Mouse (Mus musculus) bone marrow, adult 2 months (tissue): Measurements from ENCODE around the gene Pgf. TPM values are rescaled to one million over a fixed set of nuclear protein-coding genes. Genes with fewer than 3 reads are reported as not detected.
"Not testable (repeated sequence)": the region's sequence is repeated elsewhere in the genome, so short reads cannot be mapped to it uniquely, and the experiment has no call there.

ENCODE experiments used
- H3K27ac ChIP-seq: fragments of 200-500 bp; 2 replicates; pipeline ENCODE4 v1.5.1; 2012; ENCODE audit warnings: low read depth, mild to moderate bottlenecking, control low read depth, inconsistent platforms, low read length; ENCODE audit not compliant: control insufficient read depth, poor library complexity, insufficient read depth
- H3K4me1 ChIP-seq: fragments of 200-500 bp; 2 replicates; pipeline ENCODE4 v1.6.1; 2011; ENCODE audit warnings: low read length; ENCODE audit not compliant: control insufficient read depth, insufficient read depth
- H3K4me3 ChIP-seq: fragments of 200-500 bp; replicated peaks from 2 replicates; pipeline ENCODE3; 2011; ENCODE audit warnings: mild to moderate bottlenecking, low read depth, low read length, control low read depth; ENCODE audit not compliant: control insufficient read depth
- CTCF ChIP-seq: fragments of 200-500 bp; IDR thresholded peaks from 2 replicates; pipeline ENCODE4 v1.5.1; 2011; ENCODE audit warnings: low read length, control low read depth; ENCODE audit not compliant: control insufficient read depth, insufficient read depth
- POLR2A ChIP-seq: fragments of 200-500 bp; IDR thresholded peaks from 2 replicates; pipeline ENCODE4 v1.6.1; 2011; ENCODE audit warnings: low read depth, mild to moderate bottlenecking, control low read depth, low read length, borderline replicate concordance; ENCODE audit not compliant: control insufficient read depth
- WGBS: fragments of 180-500 bp; shearing (Covaris S2); methylation state at CpG from one replicate; pipeline ENCODE4 v1.1.7; 2018; 5-methylcytosine and 5-hydroxymethylcytosine counted together
- polyA plus RNA-seq: library from polyadenylated mRNA; stranded (reverse); fragments of >200 nt; gene quantifications from 2 replicates; pipeline ENCODE4 v1.2.4, GENCODE M21; 2011; ENCODE audit warnings: low replicate concordance; ENCODE audit not compliant: missing spikeins, insufficient read depth, insufficient read length

Pgf gene
- polyA plus RNA-seq, 1 experiment = not detected

DNA sequence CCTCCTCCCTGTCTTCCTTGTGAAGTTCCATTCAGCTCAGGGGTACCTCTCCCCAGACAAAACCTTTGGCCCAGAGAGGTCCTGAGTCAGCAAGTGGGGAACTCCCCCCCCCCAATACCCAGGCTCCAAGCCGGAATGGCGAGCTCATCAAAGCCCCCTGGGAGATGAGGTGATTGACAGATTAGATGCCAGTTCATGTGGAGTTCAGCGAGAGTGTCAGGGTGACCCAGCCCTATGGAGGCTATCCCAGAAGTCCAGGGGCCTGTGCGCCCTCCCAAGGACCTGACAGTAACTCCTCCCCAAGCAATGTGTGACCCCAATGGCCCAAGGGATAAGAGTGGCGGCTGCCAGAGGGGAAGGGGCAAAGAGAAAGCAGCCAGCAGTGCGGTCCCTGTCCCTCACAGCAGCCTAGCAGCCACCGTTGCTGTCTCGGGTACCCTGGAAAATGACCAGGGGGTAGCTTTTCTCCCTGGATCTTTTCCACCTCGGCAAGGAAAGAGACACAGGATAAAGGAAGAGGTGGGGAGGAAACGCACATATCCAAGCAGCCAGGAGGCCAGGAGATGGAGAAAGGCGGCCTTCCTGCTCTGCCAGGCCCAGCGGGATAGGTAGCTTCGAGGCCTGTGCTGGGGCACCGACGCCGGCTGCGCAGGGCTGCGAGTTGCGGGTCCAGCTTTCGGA is 27.1 kb downstream of the Pgf start:
- 43% methylated on average over 20 of the region's 20 CpGs for whole genome bisulfite sequencing
- Histone ChIP-seq H3K4me1 (peaks cover 5% of the 10 kb centered on the region), H3K4me3 (no peak overlapping the region), H3K27ac (peak overlapping the region; percentile 15; the same call in 1 of the 2 replicates)
- TF ChIP-seq POLR2A (no peak), CTCF (no peak)

DNA sequence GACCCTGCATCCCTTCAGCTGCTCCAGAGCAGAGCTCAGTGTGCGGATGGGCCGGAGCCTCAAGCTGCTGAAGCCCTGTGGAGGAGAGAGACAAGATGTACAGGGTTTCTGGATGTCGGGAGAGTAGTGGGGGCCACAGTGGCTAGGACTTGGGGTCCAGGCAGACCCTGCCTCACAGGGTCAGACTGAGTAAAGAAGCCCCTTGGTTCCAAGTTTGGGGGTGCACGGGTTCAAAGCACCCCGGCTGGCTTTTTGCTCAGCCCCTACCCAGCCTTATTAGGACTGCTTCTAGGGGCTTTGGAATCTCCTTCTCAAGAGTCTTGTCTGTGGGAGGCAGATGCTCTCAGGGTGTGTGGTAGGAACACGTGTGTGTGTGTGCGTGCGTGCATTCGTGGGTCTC is 30.7 kb downstream of the Pgf start:
- H3K27ac ChIP-seq = no peak overlapping the region
- TF ChIP-seq POLR2A (no peak), CTCF (no peak)
- WGBS = 80% methylated on average over 9 of the region's 9 CpGs
- peaks cover 3% of the 10 kb centered on the region for H3K4me1 ChIP-seq
- no peak overlapping the region for H3K4me3 ChIP-seq

DNA sequence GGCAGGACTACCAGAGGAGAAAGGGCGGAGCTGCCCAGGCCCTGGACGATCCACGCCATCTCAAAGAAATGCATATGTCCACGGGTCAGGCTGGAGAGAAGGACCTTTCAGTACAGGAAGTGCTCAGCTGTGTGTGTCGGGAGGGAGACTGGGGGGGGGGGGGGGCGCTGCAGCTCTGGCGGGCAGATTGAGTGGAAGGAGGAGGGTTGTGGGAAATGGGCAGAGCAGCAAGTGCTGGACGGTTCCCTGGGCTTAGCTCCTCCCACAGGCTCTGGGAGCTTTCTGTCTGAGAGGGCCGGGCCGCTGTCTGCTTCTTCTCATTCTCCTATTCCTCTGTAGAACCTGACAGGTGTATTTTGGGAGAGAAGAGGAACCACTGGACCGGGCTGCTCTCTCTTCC is 31.2 kb downstream of the Pgf start:
- Histone ChIP-seq H3K4me1 (peaks cover 2% of the 10 kb centered on the region), H3K4me3 (no peak overlapping the region), H3K27ac (no peak overlapping the region)
- TF ChIP-seq CTCF (no peak), POLR2A (no peak)
- 23% methylated on average over 10 of the region's 11 CpGs for WGBS

DNA sequence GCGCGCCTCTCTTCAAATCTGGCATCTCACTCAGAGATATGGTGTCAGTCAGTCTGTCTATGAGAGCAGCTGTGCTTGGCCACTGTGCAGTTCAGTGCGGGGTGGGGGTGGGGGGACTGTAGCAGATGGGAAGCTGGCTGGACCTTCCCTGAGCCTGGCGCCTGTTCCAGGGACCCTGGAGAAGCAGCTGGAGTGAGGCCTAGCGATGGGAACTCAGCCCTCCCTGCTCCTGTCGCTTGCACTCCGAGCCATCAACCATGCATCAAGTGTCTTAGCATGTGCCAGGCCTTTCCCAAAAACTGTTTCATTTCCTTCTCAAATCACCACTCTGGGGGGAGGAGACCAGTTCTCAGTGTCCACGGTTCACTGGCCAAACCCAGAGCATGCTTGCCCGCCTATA is 32.0 kb downstream of the Pgf start:
- Histone ChIP-seq H3K4me1 (no peaks in the 10 kb centered on the region; the same call in 1 of the 2 replicates), H3K27ac (no peak overlapping the region), H3K4me3 (no peak overlapping the region)
- TF ChIP-seq POLR2A (no peak), CTCF (no peak)
- WGBS = 78% methylated on average over 9 of the region's 9 CpGs

DNA sequence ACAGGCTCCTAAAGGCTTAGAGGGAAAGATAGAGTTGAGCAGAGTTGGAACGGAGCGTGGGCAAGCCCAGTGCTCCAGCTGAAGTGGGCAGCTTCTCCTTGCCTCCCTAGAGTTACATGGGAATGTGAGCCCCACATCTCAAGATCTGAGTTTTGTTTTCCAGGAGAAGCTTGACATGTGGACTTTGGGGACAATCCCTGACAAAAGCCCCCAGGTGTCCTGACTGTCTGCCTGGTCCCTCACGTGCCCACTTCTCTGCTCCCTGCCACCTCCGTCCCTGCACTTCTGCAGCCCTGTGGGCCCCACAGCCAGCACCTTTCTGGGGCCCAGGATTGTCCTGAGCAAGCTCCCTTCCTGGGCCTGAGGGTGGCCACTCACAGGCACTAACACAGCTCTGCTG is 32.8 kb downstream of the Pgf start:
- Histone ChIP-seq H3K4me1 (no peaks in the 10 kb centered on the region), H3K4me3 (no peak overlapping the region), H3K27ac (no peak overlapping the region)
- TF ChIP-seq CTCF = no peak
- no peak for TF ChIP-seq POLR2A
- 90% methylated on average over 4 of the region's 4 CpGs for WGBS

DNA sequence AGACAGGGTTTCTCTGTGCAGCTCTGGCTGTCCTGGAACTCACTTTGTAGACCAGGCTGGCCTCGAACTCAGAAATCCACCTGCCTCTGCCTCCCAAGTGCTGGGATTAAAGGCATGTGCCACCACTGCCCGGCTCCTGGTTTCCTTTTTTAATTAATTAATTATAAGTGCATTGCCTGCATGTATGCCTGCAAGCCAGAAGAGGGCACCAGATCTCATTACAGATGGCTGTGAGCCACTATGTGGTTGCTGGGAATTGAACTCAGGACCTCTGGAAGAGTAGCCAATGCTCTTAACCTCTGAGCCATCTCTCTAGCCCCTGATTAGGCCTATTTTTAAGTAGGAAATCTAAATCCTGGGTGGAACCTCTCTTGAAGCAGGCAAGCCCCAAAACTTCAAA is 33.3 kb downstream of the Pgf start:
- H3K4me3 ChIP-seq, H3K27ac ChIP-seq, H3K4me1 ChIP-seq: not testable (repeated sequence)
- 48% methylated on average over 2 of the region's 2 CpGs for WGBS

DNA sequence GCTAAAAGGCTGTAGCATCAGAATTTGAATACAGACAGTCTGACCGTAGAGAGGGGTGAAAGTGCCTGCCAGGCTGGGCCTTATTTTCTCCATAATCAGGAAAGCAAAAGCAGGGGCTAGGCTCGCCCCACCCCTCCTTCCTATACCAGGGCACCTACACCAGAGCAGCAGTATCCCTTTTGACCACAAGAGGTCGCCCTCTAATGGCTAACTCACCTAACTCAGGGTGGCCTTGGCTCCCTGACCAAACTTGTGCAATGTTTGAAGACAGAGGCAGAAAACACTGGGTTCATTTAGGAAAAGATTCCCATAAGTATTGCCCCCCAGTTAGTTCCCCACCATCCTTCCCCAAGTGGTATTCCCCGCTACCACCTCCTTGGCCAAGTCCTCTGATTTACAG is 34.8 kb downstream of the Pgf start:
- TF ChIP-seq CTCF (peak; percentile 90), POLR2A (no peak)
- Histone ChIP-seq H3K27ac (no peak overlapping the region), H3K4me3 (no peak overlapping the region), H3K4me1 (no peaks in the 10 kb centered on the region)
- 25% methylated on average over 4 of the region's 4 CpGs for WGBS

DNA sequence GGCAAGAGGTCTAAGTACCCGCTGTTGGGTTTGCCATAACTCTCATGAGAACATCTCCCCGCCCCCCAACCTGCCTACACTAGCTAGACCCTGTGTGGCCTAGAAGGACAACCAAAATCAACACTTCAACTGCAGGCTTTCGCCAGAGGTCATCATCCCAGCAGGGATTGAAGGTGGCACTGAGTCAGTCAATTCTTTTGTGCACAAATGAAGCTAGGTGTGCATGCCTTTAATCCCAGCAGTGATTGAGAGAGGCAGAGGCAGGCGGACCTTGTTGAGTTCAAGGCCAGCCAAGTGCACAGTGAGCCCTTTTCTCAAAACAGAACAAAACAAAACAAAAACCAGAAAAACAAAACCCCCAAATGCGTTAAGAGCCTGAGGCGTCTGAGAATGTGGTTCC is 36.5 kb downstream of the Pgf start:
- H3K4me1 ChIP-seq = no peaks in the 10 kb centered on the region
- TF ChIP-seq POLR2A = no peak
- TF ChIP-seq CTCF = no peak
- 86% methylated on average over 6 of the region's 6 CpGs for WGBS
- H3K4me3 ChIP-seq = no peak overlapping the region
- H3K27ac ChIP-seq = no peak overlapping the region
